Mouse (Mus musculus): Measurements from ENCODE around the gene Dalrd3.

The Dalrd3 gene

GRCm38 (mm10) chr9:108569381-108570206 is at the start of gene Dalrd3:
Dalrd3 (plus strand) TSS chr9:108569886.
- DNase-seq (ENCODE audit: low spot score), result peak; percentile 86

GRCm38 (mm10) chr9:108521604-108522003 is 48.1 kb upstream of the Dalrd3 start:
- DNase-seq (ENCODE audit: low spot score), result no peak

- no peak for DNase-seq (ENCODE audit: low spot score)
These were observed 46.3 kb upstream of the Dalrd3 start for GRCm38 (mm10) chr9:108523341-108523740.

GRCm38 (mm10) chr9:108525400-108525799 is 44.3 kb upstream of the Dalrd3 start:
- DNase-seq (ENCODE audit: low spot score), result no peak

- no peak for DNase-seq (ENCODE audit: low spot score)
These were observed 38.7 kb upstream of the Dalrd3 start for GRCm38 (mm10) chr9:108530954-108531353.

GRCm38 (mm10) chr9:108531496-108531895 is 38.2 kb upstream of the Dalrd3 start:
- no peak for DNase-seq (ENCODE audit: low spot score)

- peak; percentile 34 for DNase-seq (ENCODE audit: low spot score)
These were observed 28.8 kb upstream of the Dalrd3 start for GRCm38 (mm10) chr9:108540846-108541245.

GRCm38 (mm10) chr9:108545986-108546385 is 23.7 kb upstream of the Dalrd3 start:
- no peak for DNase-seq (ENCODE audit: low spot score)

GRCm38 (mm10) chr9:108546875-108547274 is 22.8 kb upstream of the Dalrd3 start:
- DNase-seq (ENCODE audit: low spot score), result no peak

GRCm38 (mm10) chr9:108559169-108559568 is 10.5 kb upstream of the Dalrd3 start:
- DNase-seq (ENCODE audit: low spot score), result no peak

GRCm38 (mm10) chr9:108560227-108560841 is 9.4 kb upstream of the Dalrd3 start, which contains the start of gene Impdh2:
Impdh2 (plus strand) TSS chr9:108560286.
- DNase-seq (ENCODE audit: low spot score), result peak; percentile 97

GRCm38 (mm10) chr9:108563671-108564070 is 6.0 kb upstream of the Dalrd3 start:
- no peak for DNase-seq (ENCODE audit: low spot score)

GRCm38 (mm10) chr9:108564131-108564530 is 5.6 kb upstream of the Dalrd3 start:
- no peak for DNase-seq (ENCODE audit: low spot score)

- DNase-seq (ENCODE audit: low spot score), result no peak
These were observed 3.5 kb upstream of the Dalrd3 start for GRCm38 (mm10) chr9:108565881-108566814.

- DNase-seq (ENCODE audit: low spot score), result peak; percentile 94
These were observed 2.6 kb upstream of the Dalrd3 start, which contains the start of gene Ndufaf3 for GRCm38 (mm10) chr9:108566815-108567776. Ndufaf3 (minus strand) TSS chr9:108567434.

- no peak for DNase-seq (ENCODE audit: low spot score)
These were observed 1.7 kb upstream of the Dalrd3 start for GRCm38 (mm10) chr9:108567931-108568419.

GRCm38 (mm10) chr9:108568511-108568921 is 1.2 kb upstream of the Dalrd3 start:
- DNase-seq (ENCODE audit: low spot score), result no peak

- peak; percentile 83 for DNase-seq (ENCODE audit: low spot score)
These were observed 666 bp downstream of the Dalrd3 start for GRCm38 (mm10) chr9:108570207-108570896.

- no peak for DNase-seq (ENCODE audit: low spot score)
These were observed 1.8 kb downstream of the Dalrd3 start for GRCm38 (mm10) chr9:108571401-108571973.

GRCm38 (mm10) chr9:108572321-108572720 is 2.6 kb downstream of the Dalrd3 start:
- no peak for DNase-seq (ENCODE audit: low spot score)

All from T-cell, adult 2 months (primary cell).